Mouse (Mus musculus) myocyte (in vitro differentiated cells): ENCODE results near the gene Mvb12b. TPM values are rescaled to one million over a fixed set of nuclear protein-coding genes. Genes with fewer than 3 reads are reported as not detected.

Experiments
- H3K27me3 ChIP-seq: one replicate; pipeline ENCODE4 v1.6.1; 2011; ENCODE audit not compliant: control insufficient read depth, insufficient read depth, insufficient read length
- H3K36me3 ChIP-seq: one replicate; pipeline ENCODE4 v1.6.1; 2011; ENCODE audit not compliant: control insufficient read depth, insufficient read depth
- H3K4me2 ChIP-seq: one replicate; pipeline ENCODE4 v1.6.1; 2011; ENCODE audit warnings: low read depth, control low read depth
- H3K4me3 ChIP-seq: one replicate; pipeline ENCODE4 v1.5.1; 2011; ENCODE audit warnings: mild to moderate bottlenecking, control low read depth, moderate library complexity
- H3K79me2 ChIP-seq: one replicate; pipeline ENCODE4 v1.6.1; 2011; ENCODE audit not compliant: control insufficient read depth, insufficient read depth
- H3ac ChIP-seq: one replicate; pipeline ENCODE4 v1.6.1; 2011; ENCODE audit not compliant: control insufficient read depth, insufficient read length
- CEBPB ChIP-seq: IDR thresholded peaks from 2 replicates; pipeline ENCODE4 v1.6.1; 2011; ENCODE audit warnings: mild to moderate bottlenecking, moderate library complexity; ENCODE audit not compliant: poor library complexity, insufficient read depth, severe bottlenecking
- E2F4 ChIP-seq: IDR thresholded peaks from one replicate; pipeline ENCODE4 v1.6.1; 2011; ENCODE audit warnings: mild to moderate bottlenecking, control low read depth, moderate library complexity; ENCODE audit not compliant: insufficient read depth
- MAX ChIP-seq: IDR thresholded peaks from one replicate; pipeline ENCODE4 v1.6.1; 2011; ENCODE audit warnings: low read depth, mild to moderate bottlenecking, control low read depth
- MYOD1 ChIP-seq, 3 experiments: IDR thresholded peaks; one replicate each; pipeline ENCODE4 v1.6.1; 2011; ENCODE audit warnings: control low read depth in 2 of 3, low read depth in 2 of 3, mild to moderate bottlenecking in 2 of 3, moderate library complexity in 1 of 3; ENCODE audit not compliant: insufficient read length in 2 of 3, control insufficient read depth in 1 of 3
- MYOG ChIP-seq, 3 experiments: IDR thresholded peaks; one replicate each; pipeline ENCODE4 v1.6.1; 2011; ENCODE audit warnings: control low read depth in 2 of 3, low read depth in 2 of 3, mild to moderate bottlenecking in 2 of 3; ENCODE audit not compliant: insufficient read length in 2 of 3, control insufficient read depth in 1 of 3, insufficient read depth in 1 of 3
- POLR2A ChIP-seq: IDR thresholded peaks from one replicate; pipeline ENCODE4 v1.6.1; 2011; ENCODE audit warnings: low read depth, mild to moderate bottlenecking, control low read depth, moderate library complexity; ENCODE audit not compliant: insufficient read length
- POLR2AphosphoS2 ChIP-seq: IDR thresholded peaks from one replicate; pipeline ENCODE4 v1.6.1; 2011; ENCODE audit warnings: low read depth, control low read depth; ENCODE audit not compliant: insufficient read length
- REST ChIP-seq: IDR thresholded peaks from one replicate; pipeline ENCODE4 v1.6.1; 2011; ENCODE audit warnings: mild to moderate bottlenecking, control low read depth, moderate library complexity; ENCODE audit not compliant: insufficient read depth, insufficient read length
- SRF ChIP-seq: IDR thresholded peaks from one replicate; pipeline ENCODE4 v1.6.1; 2011; ENCODE audit warnings: low read depth; ENCODE audit not compliant: control insufficient read depth, insufficient read length
- TCF12 ChIP-seq: IDR thresholded peaks from one replicate; pipeline ENCODE4 v1.6.1; 2011; ENCODE audit warnings: mild to moderate bottlenecking, control low read depth; ENCODE audit not compliant: poor library complexity, insufficient read depth, severe bottlenecking
- TCF3 ChIP-seq: IDR thresholded peaks from one replicate; pipeline ENCODE4 v1.6.1; 2011; ENCODE audit warnings: low read depth, control low read depth; ENCODE audit not compliant: insufficient read length
- USF1 ChIP-seq: IDR thresholded peaks from one replicate; pipeline ENCODE4 v1.6.1; 2011; ENCODE audit warnings: low read depth, mild to moderate bottlenecking, control low read depth, moderate library complexity
- polyA plus RNA-seq: library from polyadenylated mRNA; unstranded; fragments of >200 nt; fragmentation: generic; extraction: Trizol; gene quantifications from one replicate; pipeline ENCODE4 v1.2.1, GENCODE M21; 2012; ENCODE audit warnings: missing spikeins

The Mvb12b gene
- polyA plus RNA-seq, 1 experiment = 14.5 TPM

- TF ChIP-seq MYOG (IDR thresholded peaks at IDR 0.05; ENCODE audit: control insufficient read depth in 1 of 3, insufficient read depth in 1 of 3, insufficient read length in 2 of 3, low read depth in 2 of 3) = no peak
- TF ChIP-seq CEBPB = no peak
- no peak for TF ChIP-seq E2F4
- no peak for TF ChIP-seq TCF12
- TF ChIP-seq USF1 = no peak
- TF ChIP-seq MAX = no peak
- TF ChIP-seq REST = no peak
- TF ChIP-seq POLR2AphosphoS2 = no peak
- TF ChIP-seq SRF = no peak
- Histone ChIP-seq H3K79me2 (no peaks in the 10 kb centered on the region), H3K27me3 (peaks cover 78% of the 10 kb centered on the region), H3K36me3 (no peaks in the 10 kb centered on the region), H3K4me3 (no peak overlapping the region), H3ac (no peak overlapping the region), H3K4me2 (no peak overlapping the region)
Measured at GRCm38 (mm10) chr2:33705687-33706320, 181.9 kb downstream of the Mvb12b start.

GRCm38 (mm10) chr2:33703286-33703685 lies 184.5 kb downstream of the Mvb12b start:
- Histone ChIP-seq H3K36me3 (no peaks in the 10 kb centered on the region), H3K79me2 (no peaks in the 10 kb centered on the region), H3ac (no peak overlapping the region), H3K27me3 (peaks cover 72% of the 10 kb centered on the region), H3K4me2 (no peak overlapping the region), H3K4me3 (no peak overlapping the region)
- TF ChIP-seq MAX (no peak), SRF (no peak), REST (no peak), POLR2A (no peak), MYOG (IDR thresholded peaks at IDR 0.05; ENCODE audit: control insufficient read depth in 1 of 3, insufficient read depth in 1 of 3, insufficient read length in 2 of 3, low read depth in 2 of 3) (no peak), USF1 (no peak), TCF3 (no peak), MYOD1 (IDR thresholded peaks at IDR 0.05; ENCODE audit: control insufficient read depth in 1 of 3, insufficient read length in 2 of 3, low read depth in 2 of 3) (no peak), CEBPB (no peak), POLR2AphosphoS2 (no peak), E2F4 (no peak), TCF12 (no peak)

DNA sequence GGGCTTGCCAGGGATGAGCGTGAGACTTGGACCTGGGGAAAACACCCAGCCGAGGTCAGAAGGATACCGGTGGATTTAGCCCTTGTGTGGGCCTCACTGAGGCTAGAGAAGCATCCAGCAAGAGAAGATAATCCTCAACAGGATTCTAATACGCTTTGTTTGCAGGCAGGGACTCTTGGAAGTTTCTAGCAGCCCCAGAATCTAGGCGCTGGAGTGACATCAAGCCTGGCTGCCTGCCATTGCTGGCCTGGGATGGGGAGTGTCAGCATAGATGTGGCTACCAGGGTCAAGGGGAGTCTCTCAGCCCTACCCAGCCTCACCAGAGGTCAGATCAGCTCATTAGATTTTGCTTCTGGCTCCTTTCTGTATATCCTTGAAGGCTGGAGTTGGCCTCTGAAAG lies 185.0 kb downstream of the Mvb12b start:
- H3K4me3 ChIP-seq = no peak overlapping the region
- H3K79me2 ChIP-seq = no peaks in the 10 kb centered on the region
- H3ac ChIP-seq = no peak overlapping the region
- H3K4me2 ChIP-seq = no peak overlapping the region
- H3K27me3 ChIP-seq = peaks cover 67% of the 10 kb centered on the region
- TF ChIP-seq TCF12 (no peak), TCF3 (no peak), REST (no peak), USF1 (no peak)
- no peaks in the 10 kb centered on the region for H3K36me3 ChIP-seq

GRCm38 (mm10) chr2:33701446-33701815 lies 186.3 kb downstream of the Mvb12b start:
- no peak overlapping the region for H3K4me2 ChIP-seq
- no peaks in the 10 kb centered on the region for H3K79me2 ChIP-seq
- H3K27me3 ChIP-seq = peaks cover 54% of the 10 kb centered on the region
- no peak overlapping the region for H3K4me3 ChIP-seq
- H3K36me3 ChIP-seq = no peaks in the 10 kb centered on the region
- no peak overlapping the region for H3ac ChIP-seq
- no peak for TF ChIP-seq POLR2A
- no peak for TF ChIP-seq E2F4
- no peak for TF ChIP-seq TCF12
- TF ChIP-seq USF1 = no peak
- no peak for TF ChIP-seq MYOG (IDR thresholded peaks at IDR 0.05; ENCODE audit: control insufficient read depth in 1 of 3, insufficient read depth in 1 of 3, insufficient read length in 2 of 3, low read depth in 2 of 3)
- no peak for TF ChIP-seq MYOD1 (IDR thresholded peaks at IDR 0.05; ENCODE audit: control insufficient read depth in 1 of 3, insufficient read length in 2 of 3, low read depth in 2 of 3)
- TF ChIP-seq CEBPB = no peak
- TF ChIP-seq MAX = no peak
- TF ChIP-seq SRF = no peak
- no peak for TF ChIP-seq REST
- no peak for TF ChIP-seq POLR2AphosphoS2
- no peak for TF ChIP-seq TCF3

- H3ac ChIP-seq = no peak overlapping the region
- H3K27me3 ChIP-seq = peaks cover 50% of the 10 kb centered on the region
- H3K79me2 ChIP-seq = no peaks in the 10 kb centered on the region
- no peak overlapping the region for H3K4me3 ChIP-seq
- H3K36me3 ChIP-seq = no peaks in the 10 kb centered on the region
- H3K4me2 ChIP-seq = no peak overlapping the region
- no peak for TF ChIP-seq USF1
- peak in 1 of 3 experiments; percentile 1 for TF ChIP-seq MYOD1 (IDR thresholded peaks at IDR 0.05; ENCODE audit: control insufficient read depth in 1 of 3, insufficient read length in 2 of 3, low read depth in 2 of 3)
Measured at GRCm38 (mm10) chr2:33700581-33701445, 186.9 kb downstream of the Mvb12b start.
